Mouse (Mus musculus): ENCODE measurements around the gene Apln. TPM values are rescaled to one million over a fixed set of nuclear protein-coding genes. Genes with fewer than 3 reads are reported as not detected.

Gene Apln
- polyA plus RNA-seq (2015; fragmentation: Nextera tagmentation; extraction: Ambion mirVana), result 8.9 and 9.3 TPM in 2 replicates

- Histone ChIP-seq H3K4me3 (peak within 1 kb of the TSS; percentile 53), H3K27ac (peak within 1 kb of the TSS; percentile 33; the same call in 1 of the 2 replicates), H3K4me2 (replicated peaks) (peak within 1 kb of the TSS; percentile 77), H3K27me3 (peaks cover 6% of the 10 kb centered on the region; the same call in 1 of the 2 replicates), H3K9ac (peak within 1 kb of the TSS; percentile 73), H3K36me3 (no peaks in the 10 kb centered on the region), H3K4me1 (0 out of 2 replicates have a peak, but pooled peaks cover 4% of the 10 kb centered on the region), H3K9me3 (no peaks in the 10 kb centered on the region)
- 15% methylated on average over 50 of the region's 73 CpGs for WGBS
- peak; percentile 84 for ATAC-seq (ENCODE audit: low FRiP score, low read depth)
These were observed at the start of gene Apln for GRCm38 (mm10) chrX:48034144-48035113. Gene Apln, minus strand, starts transcription at chrX:48034853.

DNA sequence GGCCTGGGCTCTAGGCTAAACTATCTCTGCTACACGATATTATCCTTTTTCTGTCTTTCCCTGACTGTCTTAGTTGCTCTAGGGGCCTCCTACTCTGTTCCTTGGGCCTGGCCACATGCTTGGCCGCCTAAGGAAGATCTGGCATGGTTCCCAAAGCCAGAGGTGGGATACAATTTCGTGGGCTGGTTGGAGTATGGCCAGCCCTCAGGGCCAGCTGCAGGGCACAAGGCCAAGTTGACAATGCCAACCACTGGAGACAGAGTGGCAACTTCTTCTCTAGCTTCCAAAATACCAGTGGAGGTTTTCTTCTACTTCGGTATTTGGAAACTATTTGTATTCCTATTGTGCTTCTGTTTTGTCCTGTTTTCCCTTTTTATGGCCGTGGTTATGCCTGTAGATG, 47.7 kb upstream of the Apln start:
- ATAC-seq (ENCODE audit: low FRiP score, low read depth), result no peak
- H3K9ac ChIP-seq, result no peak overlapping the region
- H3K27me3 ChIP-seq, result no peaks in the 10 kb centered on the region
- no peaks in the 10 kb centered on the region for H3K9me3 ChIP-seq
- no peaks in the 10 kb centered on the region for H3K4me1 ChIP-seq
- no peak overlapping the region for H3K4me3 ChIP-seq
- H3K4me2 ChIP-seq (replicated peaks), result no peak overlapping the region
- no peak overlapping the region for H3K27ac ChIP-seq
- H3K36me3 ChIP-seq, result no peaks in the 10 kb centered on the region
- 56% methylated on average over 5 of the region's 5 CpGs for WGBS

GRCm38 (mm10) chrX:48076806-48077425, 42.3 kb upstream of the Apln start:
- WGBS, result 68% methylated on average over 4 of the region's 4 CpGs
- Histone ChIP-seq H3K4me1 (no peaks in the 10 kb centered on the region), H3K4me2 (replicated peaks) (no peak overlapping the region), H3K27ac (no peak overlapping the region), H3K27me3 (no peaks in the 10 kb centered on the region), H3K36me3 (no peaks in the 10 kb centered on the region), H3K9me3 (no peaks in the 10 kb centered on the region), H3K4me3 (no peak overlapping the region), H3K9ac (no peak overlapping the region)
- ATAC-seq (ENCODE audit: low FRiP score, low read depth), result no peak

GRCm38 (mm10) chrX:48074691-48075090, 40.0 kb upstream of the Apln start:
- Histone ChIP-seq H3K36me3 (no peaks in the 10 kb centered on the region), H3K4me2 (replicated peaks) (no peak overlapping the region), H3K27ac (no peak overlapping the region), H3K9me3 (no peaks in the 10 kb centered on the region), H3K4me1 (no peaks in the 10 kb centered on the region), H3K27me3 (no peaks in the 10 kb centered on the region), H3K4me3 (no peak overlapping the region), H3K9ac (no peak overlapping the region)
- no peak for ATAC-seq (ENCODE audit: low FRiP score, low read depth)
- 82% methylated on average over 3 of the region's 3 CpGs for WGBS

GRCm38 (mm10) chrX:48072401-48072800, 37.7 kb upstream of the Apln start:
- no peaks in the 10 kb centered on the region for H3K9me3 ChIP-seq
- no peak for ATAC-seq (ENCODE audit: low FRiP score, low read depth)
- WGBS, result 23% methylated on average over 5 of the region's 5 CpGs
- H3K4me3 ChIP-seq, result no peak overlapping the region
- H3K9ac ChIP-seq, result no peak overlapping the region
- no peak overlapping the region for H3K4me2 ChIP-seq (replicated peaks)
- no peaks in the 10 kb centered on the region for H3K27me3 ChIP-seq
- H3K36me3 ChIP-seq, result no peaks in the 10 kb centered on the region
- no peak overlapping the region for H3K27ac ChIP-seq
- no peaks in the 10 kb centered on the region for H3K4me1 ChIP-seq

GRCm38 (mm10) chrX:48071961-48072360, 37.3 kb upstream of the Apln start:
- 22% methylated on average over 3 of the region's 3 CpGs for WGBS

GRCm38 (mm10) chrX:48066891-48067290, 32.2 kb upstream of the Apln start:
- no peak overlapping the region for H3K27ac ChIP-seq
- no peaks in the 10 kb centered on the region for H3K4me1 ChIP-seq
- no peaks in the 10 kb centered on the region for H3K36me3 ChIP-seq
- no peak for ATAC-seq (ENCODE audit: low FRiP score, low read depth)
- H3K4me2 ChIP-seq (replicated peaks), result no peak overlapping the region
- WGBS, result 69% methylated on average over 3 of the region's 3 CpGs
- no peak overlapping the region for H3K4me3 ChIP-seq
- peaks cover 3% of the 10 kb centered on the region; the same call in 1 of the 2 replicates for H3K27me3 ChIP-seq
- no peak overlapping the region for H3K9ac ChIP-seq
- H3K9me3 ChIP-seq, result no peaks in the 10 kb centered on the region

More at GRCm38 (mm10) chrX:48071961-48072360, 37.3 kb upstream of the Apln start:
- Histone ChIP-seq H3K27me3 (no peaks in the 10 kb centered on the region), H3K4me2 (replicated peaks) (no peak overlapping the region), H3K4me1 (no peaks in the 10 kb centered on the region), H3K4me3 (no peak overlapping the region), H3K9me3 (no peaks in the 10 kb centered on the region), H3K36me3 (no peaks in the 10 kb centered on the region), H3K27ac (no peak overlapping the region), H3K9ac (no peak overlapping the region)
- ATAC-seq (ENCODE audit: low FRiP score, low read depth), result no peak

DNA sequence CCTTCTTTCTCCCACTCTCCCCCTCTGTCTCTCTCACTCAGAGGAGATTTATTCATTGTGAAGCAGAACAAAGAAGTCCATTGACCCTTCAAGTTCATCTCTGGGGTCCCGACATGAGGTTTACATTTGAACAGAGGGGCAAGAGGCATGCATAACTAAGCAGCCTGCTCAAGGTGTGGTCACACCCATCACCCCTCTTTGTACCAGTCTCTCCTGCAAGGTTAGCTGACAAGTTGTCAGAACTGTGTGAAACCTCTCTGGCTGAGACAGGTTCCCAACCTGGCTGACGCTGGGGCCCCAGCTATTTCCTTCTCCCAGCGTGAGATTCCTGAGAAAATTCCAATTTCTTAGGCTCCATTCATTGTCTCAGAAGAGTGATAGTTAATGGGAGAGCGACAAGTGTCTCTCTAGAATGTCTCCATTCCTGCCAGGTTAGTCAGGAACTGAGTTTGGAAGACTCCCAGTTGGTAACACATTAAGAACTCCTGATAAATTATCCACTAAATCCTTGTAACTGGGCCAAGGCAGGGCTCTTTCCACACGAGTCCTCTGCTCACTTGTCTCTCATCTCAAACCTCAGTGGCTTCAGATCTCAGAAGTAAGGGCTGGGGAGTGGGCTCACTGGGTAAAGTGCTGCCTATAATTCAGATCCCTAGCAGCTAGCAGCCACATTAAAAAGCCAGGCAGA, 29.7 kb upstream of the Apln start:
- ATAC-seq (ENCODE audit: low FRiP score, low read depth), result no peak
- no peak overlapping the region for H3K9ac ChIP-seq
- no peaks in the 10 kb centered on the region for H3K4me1 ChIP-seq
- no peak overlapping the region for H3K4me2 ChIP-seq (replicated peaks)
- H3K27ac ChIP-seq, result no peak overlapping the region
- no peaks in the 10 kb centered on the region for H3K9me3 ChIP-seq
- 27% methylated on average over 5 of the region's 5 CpGs for WGBS
- no peaks in the 10 kb centered on the region for H3K36me3 ChIP-seq
- H3K27me3 ChIP-seq, result peaks cover 3% of the 10 kb centered on the region; the same call in 1 of the 2 replicates
- no peak overlapping the region for H3K4me3 ChIP-seq

- Histone ChIP-seq H3K4me2 (replicated peaks) (no peak overlapping the region), H3K4me1 (no peaks in the 10 kb centered on the region), H3K4me3 (no peak overlapping the region), H3K27me3 (peaks cover 3% of the 10 kb centered on the region; the same call in 1 of the 2 replicates), H3K9me3 (no peaks in the 10 kb centered on the region), H3K36me3 (no peaks in the 10 kb centered on the region), H3K9ac (no peak overlapping the region), H3K27ac (no peak overlapping the region)
- ATAC-seq (ENCODE audit: low FRiP score, low read depth), result no peak
- WGBS, result 53% methylated on average over 4 of the region's 4 CpGs
These were observed 27.8 kb upstream of the Apln start for GRCm38 (mm10) chrX:48062481-48062880.

- no peaks in the 10 kb centered on the region for H3K4me1 ChIP-seq
- peak overlapping the region; percentile 45 for H3K9ac ChIP-seq
- H3K9me3 ChIP-seq, result no peaks in the 10 kb centered on the region
- no peaks in the 10 kb centered on the region for H3K36me3 ChIP-seq
- WGBS, result 26% methylated on average over 31 of the region's 31 CpGs
- H3K4me3 ChIP-seq, result peak overlapping the region; percentile 32
- 0 out of 2 replicates have a peak, but pooled peaks cover 5% of the 10 kb centered on the region for H3K27me3 ChIP-seq
- peak overlapping the region; percentile 64 for H3K4me2 ChIP-seq (replicated peaks)
- H3K27ac ChIP-seq, result no peak overlapping the region
- peak; percentile 61; the same call in 1 of the 2 replicates for ATAC-seq (ENCODE audit: low FRiP score, low read depth)
These were observed 19.7 kb upstream of the Apln start for GRCm38 (mm10) chrX:48054186-48055015.

- H3K4me2 ChIP-seq (replicated peaks), result peak overlapping the region; percentile 64
- H3K4me3 ChIP-seq, result peak overlapping the region; percentile 32
These were observed 19.1 kb upstream of the Apln start for GRCm38 (mm10) chrX:48053743-48054142.

More at GRCm38 (mm10) chrX:48053743-48054142, 19.1 kb upstream of the Apln start:
- no peak overlapping the region for H3K9ac ChIP-seq
- no peaks in the 10 kb centered on the region for H3K36me3 ChIP-seq
- no peak overlapping the region for H3K27ac ChIP-seq
- no peaks in the 10 kb centered on the region for H3K9me3 ChIP-seq
- 0 out of 2 replicates have a peak, but pooled peaks cover 5% of the 10 kb centered on the region for H3K27me3 ChIP-seq
- WGBS, result 36% methylated on average over 3 of the region's 3 CpGs
- no peak for ATAC-seq (ENCODE audit: low FRiP score, low read depth)
- H3K4me1 ChIP-seq, result no peaks in the 10 kb centered on the region
